Mouse (Mus musculus): ENCODE data around the gene Aqp5.

- TF ChIP-seq GATA1 (IDR thresholded peaks at IDR 0.05; ENCODE audit: low read length) (no peak), TAL1 (IDR thresholded peaks at IDR 0.05; ENCODE audit: low read length) (no peak)
Measured at GRCm38 (mm10) chr15:99560246-99560645, 30.3 kb upstream of the Aqp5 start.

Measured in erythroblast, embryonic 14.5 days (primary cell).